Mouse (Mus musculus) CH12.LX (cell line): ENCODE results near the gene Sec22b.

Experiments
- CTCF ChIP-seq, 2 experiments: IDR thresholded peaks in 1 of 2; conservative IDR thresholded peaks in 1 of 2; 2 replicates each; pipeline ENCODE4 v1.5.1; 2011 to 2012; ENCODE audit warnings: low read depth in 2 of 2, low read length in 2 of 2, improper control_type of control experiment in 1 of 2, inconsistent platforms in 1 of 2, mild to moderate bottlenecking in 1 of 2, moderate library complexity in 1 of 2
- E2F4 ChIP-seq: IDR thresholded peaks from 2 replicates; pipeline ENCODE4 v1.6.1; 2011; ENCODE audit warnings: low read depth, low read length, improper control_type of control experiment; ENCODE audit not compliant: insufficient replicate concordance
- ELF1 ChIP-seq: IDR thresholded peaks from 2 replicates; pipeline ENCODE4 v1.6.1; 2014; ENCODE audit warnings: low read depth, mild to moderate bottlenecking, inconsistent platforms, low read length, improper control_type of control experiment
- NRF1 ChIP-seq: IDR thresholded peaks from 2 replicates; pipeline ENCODE4 v1.6.1; 2014; ENCODE audit warnings: low read depth, mild to moderate bottlenecking, inconsistent platforms, low read length, improper control_type of control experiment, moderate library complexity
- POLR2A ChIP-seq: IDR thresholded peaks from 2 replicates; pipeline ENCODE4 v1.6.1; 2011; ENCODE audit warnings: low read depth, mild to moderate bottlenecking, improper control_type of control experiment, low read length
- POLR2AphosphoS2 ChIP-seq: IDR thresholded peaks from 2 replicates; pipeline ENCODE4 v1.6.1; 2011; ENCODE audit warnings: low read depth, low read length, improper control_type of control experiment

DNA sequence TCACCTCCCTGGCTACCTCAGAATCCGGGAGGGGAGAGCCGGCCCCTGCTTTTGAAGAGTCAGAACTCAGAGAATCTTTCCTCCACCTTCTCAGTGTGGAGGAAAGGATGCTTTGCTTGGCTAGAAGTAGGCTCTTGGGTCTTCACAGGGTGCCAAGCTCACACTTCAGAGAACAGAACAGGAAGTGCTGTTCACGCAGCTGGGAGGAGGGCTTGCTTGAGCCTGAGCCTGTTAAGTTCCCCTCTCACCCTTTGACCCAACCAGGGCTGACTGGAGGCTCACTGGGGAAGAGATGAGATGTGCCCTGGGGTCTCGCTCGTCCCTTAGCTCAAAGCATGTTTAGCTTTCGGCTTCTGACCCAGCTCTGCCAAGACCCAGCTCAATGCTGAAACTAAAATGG lies 32.3 kb downstream of the Sec22b start:
- TF ChIP-seq NRF1 (no peak), POLR2A (no peak), E2F4 (no peak), ELF1 (peak; percentile 72), POLR2AphosphoS2 (no peak), CTCF (conservative IDR thresholded peaks at IDR 0.05 in 1 of 2, IDR thresholded peaks at IDR 0.05 in 1 of 2; ENCODE audit: low read depth in 2 of 2, low read length in 2 of 2) (no peak)
